Mouse (Mus musculus): ENCODE data around the gene Rgs3. TPM values are rescaled to one million over a fixed set of nuclear protein-coding genes. Genes with fewer than 3 reads are reported as not detected.

The Rgs3 gene
- polyA plus RNA-seq, 1 experiment from 2014 or later, result 52.8 TPM

GRCm38 (mm10) chr4:62609333-62609732 is 49.7 kb downstream of the Rgs3 start:
- Histone ChIP-seq H3K36me3 (no peaks in the 10 kb centered on the region), H3K4me3 (no peak overlapping the region), H3K9ac (no peak overlapping the region), H3K27me3 (no peaks in the 10 kb centered on the region), H3K9me3 (no peaks in the 10 kb centered on the region), H3K4me2 (replicated peaks) (no peak overlapping the region), H3K4me1 (peaks cover 65% of the 10 kb centered on the region), H3K27ac (no peak overlapping the region)
- WGBS, result 88% methylated on average over 4 of the region's 4 CpGs
- ATAC-seq (ENCODE audit: low FRiP score, low read depth), result no peak

GRCm38 (mm10) chr4:62610142-62610675 is 50.6 kb downstream of the Rgs3 start:
- Histone ChIP-seq H3K4me3 (no peak overlapping the region), H3K4me1 (peaks cover 69% of the 10 kb centered on the region), H3K27ac (no peak overlapping the region), H3K4me2 (replicated peaks) (no peak overlapping the region), H3K36me3 (no peaks in the 10 kb centered on the region), H3K9ac (no peak overlapping the region), H3K27me3 (no peaks in the 10 kb centered on the region), H3K9me3 (no peaks in the 10 kb centered on the region)
- WGBS, result 43% methylated on average over 16 of the region's 16 CpGs
- ATAC-seq (ENCODE audit: low FRiP score, low read depth), result no peak

- no peak overlapping the region for H3K4me3 ChIP-seq
- no peaks in the 10 kb centered on the region for H3K36me3 ChIP-seq
- H3K4me1 ChIP-seq, result peaks cover 55% of the 10 kb centered on the region
- H3K4me2 ChIP-seq (replicated peaks), result peak overlapping the region; percentile 51
- peak; percentile 38; the same call in 1 of the 2 replicates for ATAC-seq (ENCODE audit: low FRiP score, low read depth)
- 15% methylated on average over 22 of the region's 22 CpGs for WGBS
- peak overlapping the region; percentile 70 for H3K27ac ChIP-seq
- H3K9me3 ChIP-seq, result no peaks in the 10 kb centered on the region
- H3K27me3 ChIP-seq, result no peaks in the 10 kb centered on the region
- H3K9ac ChIP-seq, result peak overlapping the region; percentile 5
These were observed 53.2 kb downstream of the Rgs3 start for GRCm38 (mm10) chr4:62612601-62613501.

GRCm38 (mm10) chr4:62613646-62614365 is 54.2 kb downstream of the Rgs3 start:
- no peak for ATAC-seq (ENCODE audit: low FRiP score, low read depth)
- Histone ChIP-seq H3K27ac (peak overlapping the region; percentile 70; the same call in 1 of the 2 replicates), H3K9me3 (no peaks in the 10 kb centered on the region), H3K4me1 (peaks cover 53% of the 10 kb centered on the region), H3K36me3 (no peaks in the 10 kb centered on the region), H3K27me3 (no peaks in the 10 kb centered on the region), H3K4me2 (replicated peaks) (peak overlapping the region; percentile 51), H3K9ac (peak overlapping the region; percentile 4; the same call in 1 of the 2 replicates), H3K4me3 (no peak overlapping the region)
- 62% methylated on average over 13 of the region's 13 CpGs for WGBS

GRCm38 (mm10) chr4:62617856-62618440 is 58.3 kb downstream of the Rgs3 start:
- Histone ChIP-seq H3K27ac (no peak overlapping the region), H3K36me3 (no peaks in the 10 kb centered on the region), H3K4me3 (no peak overlapping the region), H3K4me2 (replicated peaks) (no peak overlapping the region), H3K4me1 (peaks cover 48% of the 10 kb centered on the region), H3K9ac (no peak overlapping the region), H3K27me3 (no peaks in the 10 kb centered on the region), H3K9me3 (no peaks in the 10 kb centered on the region)
- ATAC-seq (ENCODE audit: low FRiP score, low read depth), result no peak
- 55% methylated on average over 9 of the region's 9 CpGs for WGBS

- peak overlapping the region; percentile 33; the same call in 1 of the 2 replicates for H3K27ac ChIP-seq
- ATAC-seq (ENCODE audit: low FRiP score, low read depth), result no peak
- WGBS, result 46% methylated on average over 16 of the region's 16 CpGs
- peaks cover 38% of the 10 kb centered on the region for H3K4me1 ChIP-seq
- no peaks in the 10 kb centered on the region for H3K27me3 ChIP-seq
- no peaks in the 10 kb centered on the region for H3K9me3 ChIP-seq
- H3K9ac ChIP-seq, result 0 out of 2 replicates have a peak overlapping the region, but pooled peaks have one; percentile 35
- 0 out of 2 replicates have a peak overlapping the region, but pooled peaks have one; percentile 3 for H3K4me3 ChIP-seq
- no peak overlapping the region for H3K4me2 ChIP-seq (replicated peaks)
- H3K36me3 ChIP-seq, result no peaks in the 10 kb centered on the region
These were observed 59.8 kb downstream of the Rgs3 start for GRCm38 (mm10) chr4:62619232-62619964.

GRCm38 (mm10) chr4:62619965-62620244 is 60.3 kb downstream of the Rgs3 start:
- Histone ChIP-seq H3K27me3 (no peaks in the 10 kb centered on the region), H3K9me3 (no peaks in the 10 kb centered on the region), H3K36me3 (no peaks in the 10 kb centered on the region), H3K27ac (no peak overlapping the region), H3K4me2 (replicated peaks) (no peak overlapping the region), H3K4me3 (0 out of 2 replicates have a peak overlapping the region, but pooled peaks have one; percentile 3), H3K9ac (no peak overlapping the region), H3K4me1 (peaks cover 39% of the 10 kb centered on the region)
- 86% methylated on average over 3 of the region's 3 CpGs for WGBS
- no peak for ATAC-seq (ENCODE audit: low FRiP score, low read depth)

GRCm38 (mm10) chr4:62621151-62621550 is 61.5 kb downstream of the Rgs3 start:
- no peak overlapping the region for H3K4me3 ChIP-seq
- no peaks in the 10 kb centered on the region for H3K27me3 ChIP-seq
- H3K27ac ChIP-seq, result no peak overlapping the region
- ATAC-seq (ENCODE audit: low FRiP score, low read depth), result no peak
- H3K9me3 ChIP-seq, result no peaks in the 10 kb centered on the region
- H3K4me1 ChIP-seq, result peaks cover 51% of the 10 kb centered on the region
- H3K9ac ChIP-seq, result no peak overlapping the region
- H3K36me3 ChIP-seq, result no peaks in the 10 kb centered on the region
- 70% methylated on average over 9 of the region's 9 CpGs for WGBS
- 0 out of 2 replicates have a peak overlapping the region, but pooled peaks have one; percentile 11 for H3K4me2 ChIP-seq (replicated peaks)

GRCm38 (mm10) chr4:62621880-62622675 is 62.4 kb downstream of the Rgs3 start:
- no peak overlapping the region for H3K4me2 ChIP-seq (replicated peaks)
- H3K4me1 ChIP-seq, result peaks cover 61% of the 10 kb centered on the region
- H3K36me3 ChIP-seq, result no peaks in the 10 kb centered on the region
- H3K9ac ChIP-seq, result peak overlapping the region; percentile 10
- H3K27me3 ChIP-seq, result no peaks in the 10 kb centered on the region
- WGBS, result 63% methylated on average over 14 of the region's 14 CpGs
- H3K27ac ChIP-seq, result no peak overlapping the region; the same call in 1 of the 2 replicates
- ATAC-seq (ENCODE audit: low FRiP score, low read depth), result no peak
- H3K9me3 ChIP-seq, result no peaks in the 10 kb centered on the region
- no peak overlapping the region for H3K4me3 ChIP-seq

- no peak for ATAC-seq (ENCODE audit: low FRiP score, low read depth)
- H3K9ac ChIP-seq, result no peak overlapping the region
- H3K4me2 ChIP-seq (replicated peaks), result no peak overlapping the region
- H3K4me1 ChIP-seq, result peaks cover 63% of the 10 kb centered on the region
- H3K36me3 ChIP-seq, result no peaks in the 10 kb centered on the region
- H3K4me3 ChIP-seq, result no peak overlapping the region
- no peaks in the 10 kb centered on the region for H3K27me3 ChIP-seq
- peak overlapping the region; percentile 15; the same call in 1 of the 2 replicates for H3K27ac ChIP-seq
- 74% methylated on average over 13 of the region's 13 CpGs for WGBS
- H3K9me3 ChIP-seq, result no peaks in the 10 kb centered on the region
These were observed 63.8 kb downstream of the Rgs3 start for GRCm38 (mm10) chr4:62623251-62624015.
